Mouse (Mus musculus) embryonic facial prominence, embryonic 11.5 days (tissue): ENCODE data around the gene Erich6b. TPM values are rescaled to one million over a fixed set of nuclear protein-coding genes. Genes with fewer than 3 reads are reported as not detected.

Experiments used
- ATAC-seq: fragments of 200-750 bp; cut with Nextera tagmentation; replicated peaks from 2 replicates; pipeline ENCODE4 v1.8.0; 2017; ENCODE audit warnings: low read depth; ENCODE audit not compliant: insufficient number of reproducible peaks, low FRiP score, low TSS enrichment
- DNase-seq: peaks from one replicate; pipeline ENCODE4 v3.0.0-alpha.2; 2015; ENCODE audit warnings: low spot score
- H3K27ac ChIP-seq: fragments of 300-500 bp; sonication (generic); replicated peaks from 2 replicates; pipeline ENCODE4 v1.5.1; 2014; ENCODE audit warnings: mild to moderate bottlenecking, low read depth, low read length, control low read depth
- H3K27me3 ChIP-seq: fragments of 300-500 bp; sonication (generic); 2 replicates; pipeline ENCODE4 v1.6.1; 2014; ENCODE audit warnings: mild to moderate bottlenecking, low read length, moderate library complexity, mixed read lengths; ENCODE audit not compliant: control insufficient read depth, insufficient read depth
- H3K36me3 ChIP-seq: fragments of 300-500 bp; sonication (generic); replicated peaks from 2 replicates; pipeline ENCODE4 v1.6.1; 2014; ENCODE audit warnings: low read depth, mild to moderate bottlenecking, low read length, moderate library complexity, mixed read lengths; ENCODE audit not compliant: control insufficient read depth, insufficient read depth
- H3K4me1 ChIP-seq: fragments of 300-500 bp; sonication (generic); 2 replicates; pipeline ENCODE4 v1.6.1; 2014; ENCODE audit warnings: low read length, mixed read lengths; ENCODE audit not compliant: control insufficient read depth, insufficient read depth
- H3K4me2 ChIP-seq: fragments of 300-500 bp; sonication (generic); 2 replicates; pipeline ENCODE4 v1.6.1; 2014; ENCODE audit warnings: low read depth, mild to moderate bottlenecking, control low read depth, low read length, moderate library complexity
- H3K4me3 ChIP-seq: fragments of 300-500 bp; sonication (generic); 2 replicates; pipeline ENCODE4 v1.5.1; 2014; ENCODE audit warnings: low read depth, low read length, control low read depth
- H3K9ac ChIP-seq: fragments of 300-500 bp; sonication (generic); replicated peaks from 2 replicates; pipeline ENCODE4 v1.6.1; 2014; ENCODE audit warnings: mild to moderate bottlenecking, control low read depth, low read length
- H3K9me3 ChIP-seq: fragments of 300-500 bp; sonication (generic); replicated peaks from 2 replicates; pipeline ENCODE4 v1.6.1; 2016; ENCODE audit warnings: mild to moderate bottlenecking, low read length, inconsistent platforms, mixed read lengths; ENCODE audit not compliant: control insufficient read depth
- WGBS: fragments of 180-500 bp; shearing (Covaris S2); extraction: QIAGEN DNeasy Blood & Tissue Kit; methylation state at CpG from one replicate; pipeline ENCODE4 v1.1.7; 2014; 5-methylcytosine and 5-hydroxymethylcytosine counted together
- polyA plus RNA-seq: library from polyadenylated mRNA; unstranded; fragments of >200 nt; fragmentation: Nextera tagmentation; extraction: Ambion mirVana; gene quantifications from 2 replicates; pipeline ENCODE4 v1.2.1, GENCODE M21; 2014

Gene Erich6b
- polyA plus RNA-seq, result not detected in 2 replicates

GRCm38 (mm10) chr14:75642080-75642479 is at the start of gene Erich6b:
TSS of gene Erich6b (plus strand) at chr14:75642259.
- Histone ChIP-seq H3K27ac (no peak within 1 kb of the TSS), H3K4me1 (no peaks in the 10 kb centered on the region), H3K36me3 (no peaks in the 10 kb centered on the region), H3K27me3 (no peaks in the 10 kb centered on the region), H3K9ac (no peak within 1 kb of the TSS), H3K4me3 (no peak within 1 kb of the TSS), H3K9me3 (no peaks in the 10 kb centered on the region), H3K4me2 (no peak within 1 kb of the TSS)
- whole genome bisulfite sequencing, result 85% methylated on average over 8 of the region's 8 CpGs
- ATAC-seq (no peak), DNase-seq (no peak)

- WGBS, result 70% methylated on average over 3 of the region's 3 CpGs
- DNase-seq, result no peak
- no peak for ATAC-seq
- Histone ChIP-seq H3K4me1 (no peaks in the 10 kb centered on the region), H3K9ac (no peak within 1 kb of the TSS), H3K36me3 (no peaks in the 10 kb centered on the region), H3K27me3 (no peaks in the 10 kb centered on the region), H3K4me3 (no peak within 1 kb of the TSS), H3K4me2 (no peak within 1 kb of the TSS), H3K27ac (no peak within 1 kb of the TSS), H3K9me3 (no peaks in the 10 kb centered on the region)
Observed at GRCm38 (mm10) chr14:75592978-75593377, 49.1 kb upstream of the Erich6b start, which contains the start of gene Spert. TSS of gene Spert (minus strand) at chr14:75593116.

- WGBS, result 87% methylated on average over 2 of the region's 2 CpGs
- Histone ChIP-seq H3K36me3 (no peaks in the 10 kb centered on the region), H3K9ac (no peak overlapping the region), H3K4me2 (no peak overlapping the region), H3K4me1 (no peaks in the 10 kb centered on the region), H3K27ac (no peak overlapping the region), H3K9me3 (no peaks in the 10 kb centered on the region), H3K27me3 (no peaks in the 10 kb centered on the region), H3K4me3 (no peak overlapping the region)
- DNase-seq (no peak), ATAC-seq (no peak)
Observed at GRCm38 (mm10) chr14:75609176-75609575, 32.9 kb upstream of the Erich6b start.

GRCm38 (mm10) chr14:75616375-75616774 is 25.7 kb upstream of the Erich6b start:
- DNase-seq, result no peak
- no peak for ATAC-seq
- H3K27me3 ChIP-seq, result no peaks in the 10 kb centered on the region
- H3K4me3 ChIP-seq, result no peak overlapping the region
- no peak overlapping the region for H3K27ac ChIP-seq
- no peak overlapping the region for H3K9ac ChIP-seq
- H3K9me3 ChIP-seq, result no peaks in the 10 kb centered on the region
- no peaks in the 10 kb centered on the region for H3K4me1 ChIP-seq
- WGBS, result 80% methylated on average over 6 of the region's 6 CpGs
- no peak overlapping the region for H3K4me2 ChIP-seq
- H3K36me3 ChIP-seq, result no peaks in the 10 kb centered on the region

- no peak for DNase-seq
Observed at GRCm38 (mm10) chr14:75622984-75623383, 19.1 kb upstream of the Erich6b start.

GRCm38 (mm10) chr14:75628870-75629269 is 13.2 kb upstream of the Erich6b start:
- Histone ChIP-seq H3K4me1 (no peaks in the 10 kb centered on the region), H3K4me3 (no peak overlapping the region), H3K27me3 (no peaks in the 10 kb centered on the region), H3K36me3 (no peaks in the 10 kb centered on the region), H3K9me3 (no peaks in the 10 kb centered on the region), H3K27ac (no peak overlapping the region), H3K4me2 (no peak overlapping the region), H3K9ac (no peak overlapping the region)
- DNase-seq, result no peak
- WGBS, result 93% methylated on average over 8 of the region's 8 CpGs
- ATAC-seq, result no peak

More at GRCm38 (mm10) chr14:75622984-75623383, 19.1 kb upstream of the Erich6b start:
- Histone ChIP-seq H3K9me3 (no peaks in the 10 kb centered on the region), H3K4me3 (no peak overlapping the region), H3K4me2 (no peak overlapping the region), H3K27me3 (no peaks in the 10 kb centered on the region), H3K4me1 (no peaks in the 10 kb centered on the region), H3K9ac (no peak overlapping the region), H3K27ac (no peak overlapping the region), H3K36me3 (no peaks in the 10 kb centered on the region)
- 72% methylated on average over 7 of the region's 7 CpGs for WGBS
- no peak for ATAC-seq

GRCm38 (mm10) chr14:75635350-75635749 is 6.7 kb upstream of the Erich6b start:
- DNase-seq (no peak), ATAC-seq (no peak)
- Histone ChIP-seq H3K4me1 (no peaks in the 10 kb centered on the region), H3K4me2 (no peak overlapping the region), H3K36me3 (no peaks in the 10 kb centered on the region), H3K27me3 (no peaks in the 10 kb centered on the region), H3K4me3 (no peak overlapping the region), H3K27ac (no peak overlapping the region), H3K9me3 (no peaks in the 10 kb centered on the region), H3K9ac (no peak overlapping the region)
- WGBS, result 80% methylated on average over 12 of the region's 12 CpGs

- Histone ChIP-seq H3K27ac (no peak overlapping the region), H3K27me3 (no peaks in the 10 kb centered on the region), H3K9ac (no peak overlapping the region), H3K4me3 (no peak overlapping the region), H3K4me1 (no peaks in the 10 kb centered on the region), H3K36me3 (no peaks in the 10 kb centered on the region), H3K9me3 (no peaks in the 10 kb centered on the region), H3K4me2 (no peak overlapping the region)
- WGBS, result 56% methylated on average over 7 of the region's 7 CpGs
- ATAC-seq (no peak), DNase-seq (no peak)
Observed at GRCm38 (mm10) chr14:75636107-75636506, 6.0 kb upstream of the Erich6b start.
